Mouse (Mus musculus) midbrain, embryonic 14.5 days (tissue): Measurements from ENCODE around the gene Cd93. TPM values are rescaled to one million over a fixed set of nuclear protein-coding genes. Genes with fewer than 3 reads are reported as not detected.
A peak's percentile ranks its signal among the peaks of the same experiment; 100 is the strongest.

Experiments
- ATAC-seq: fragments of 200-750 bp; cut with Nextera tagmentation; 2 replicates; pipeline ENCODE4 v1.8.0; 2017; ENCODE audit warnings: moderate number of reproducible peaks, moderate library complexity; ENCODE audit not compliant: low FRiP score, low TSS enrichment
- DNase-seq: peaks from one replicate; pipeline ENCODE4 v3.0.0-alpha.2; 2015
- H3K27ac ChIP-seq: fragments of 300-500 bp; sonication (generic); replicated peaks from 2 replicates; pipeline ENCODE4 v1.5.1; 2014; ENCODE audit warnings: mild to moderate bottlenecking, low read depth, low read length, moderate library complexity
- H3K27me3 ChIP-seq: fragments of 300-500 bp; sonication (generic); 2 replicates; pipeline ENCODE4 v1.6.1; 2014; ENCODE audit warnings: low read length, control low read depth, mixed read lengths; ENCODE audit not compliant: control insufficient read depth, insufficient read depth
- H3K36me3 ChIP-seq: fragments of 300-500 bp; sonication (generic); 2 replicates; pipeline ENCODE4 v1.6.1; 2014; ENCODE audit warnings: low read length, control low read depth; ENCODE audit not compliant: control insufficient read depth, insufficient read depth
- H3K4me1 ChIP-seq: fragments of 300-500 bp; sonication (generic); 2 replicates; pipeline ENCODE4 v1.6.1; 2014; ENCODE audit warnings: mild to moderate bottlenecking, antibody characterized with exemption, low read length, control low read depth; ENCODE audit not compliant: control insufficient read depth, insufficient read depth
- H3K4me2 ChIP-seq: fragments of 300-500 bp; sonication (generic); 2 replicates; pipeline ENCODE4 v1.6.1; 2014; ENCODE audit warnings: mild to moderate bottlenecking, low read length, moderate library complexity
- H3K4me3 ChIP-seq: fragments of 300-500 bp; sonication (generic); replicated peaks from 2 replicates; pipeline ENCODE4 v1.5.1; 2014; ENCODE audit warnings: low read depth, low read length
- H3K9ac ChIP-seq: fragments of 300-500 bp; sonication (generic); replicated peaks from 2 replicates; pipeline ENCODE4 v1.6.1; 2014; ENCODE audit warnings: mild to moderate bottlenecking, low read length, moderate library complexity
- H3K9me3 ChIP-seq: fragments of 300-500 bp; sonication (generic); 2 replicates; pipeline ENCODE4 v1.6.1; 2016; ENCODE audit warnings: low read length, control low read depth, mixed read lengths; ENCODE audit not compliant: control insufficient read depth
- WGBS: fragments of 180-500 bp; shearing (Covaris S2); extraction: QIAGEN DNeasy Blood & Tissue Kit; methylation state at CpG from one replicate; pipeline ENCODE4 v1.1.7; 2014; 5-methylcytosine and 5-hydroxymethylcytosine counted together
- polyA plus RNA-seq: library from polyadenylated mRNA; unstranded; fragments of >200 nt; fragmentation: Nextera tagmentation; extraction: Ambion mirVana; gene quantifications from 2 replicates; pipeline ENCODE4 v1.2.1, GENCODE M21; 2014

The Cd93 gene
- polyA plus RNA-seq, 1 experiment from 2014 or later = 8.8 TPM

DNA sequence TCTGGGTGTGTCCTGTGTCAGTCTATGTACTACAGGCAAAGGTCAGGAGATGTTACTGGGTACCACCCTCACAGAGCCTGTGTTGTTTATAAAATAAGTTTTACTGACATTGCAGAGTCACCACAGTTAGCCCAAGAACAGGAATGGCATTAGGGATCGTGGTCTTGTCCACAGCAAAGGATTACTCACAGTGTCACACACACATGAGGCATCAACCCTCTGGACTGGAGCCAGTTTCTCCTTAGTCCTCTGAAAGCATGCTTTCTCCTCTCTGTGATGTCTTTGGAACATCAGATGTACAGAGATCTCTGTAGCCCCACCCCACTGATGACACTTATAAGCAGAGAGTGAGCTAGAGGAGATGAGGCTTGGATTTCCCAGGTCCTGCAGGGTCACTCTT is 41.1 kb downstream of the Cd93 start:
- 0 out of 2 replicates have a peak, but pooled peaks cover 8% of the 10 kb centered on the region for H3K4me1 ChIP-seq
- WGBS = 82% methylated on average over 1 of the region's 1 CpGs

DNA sequence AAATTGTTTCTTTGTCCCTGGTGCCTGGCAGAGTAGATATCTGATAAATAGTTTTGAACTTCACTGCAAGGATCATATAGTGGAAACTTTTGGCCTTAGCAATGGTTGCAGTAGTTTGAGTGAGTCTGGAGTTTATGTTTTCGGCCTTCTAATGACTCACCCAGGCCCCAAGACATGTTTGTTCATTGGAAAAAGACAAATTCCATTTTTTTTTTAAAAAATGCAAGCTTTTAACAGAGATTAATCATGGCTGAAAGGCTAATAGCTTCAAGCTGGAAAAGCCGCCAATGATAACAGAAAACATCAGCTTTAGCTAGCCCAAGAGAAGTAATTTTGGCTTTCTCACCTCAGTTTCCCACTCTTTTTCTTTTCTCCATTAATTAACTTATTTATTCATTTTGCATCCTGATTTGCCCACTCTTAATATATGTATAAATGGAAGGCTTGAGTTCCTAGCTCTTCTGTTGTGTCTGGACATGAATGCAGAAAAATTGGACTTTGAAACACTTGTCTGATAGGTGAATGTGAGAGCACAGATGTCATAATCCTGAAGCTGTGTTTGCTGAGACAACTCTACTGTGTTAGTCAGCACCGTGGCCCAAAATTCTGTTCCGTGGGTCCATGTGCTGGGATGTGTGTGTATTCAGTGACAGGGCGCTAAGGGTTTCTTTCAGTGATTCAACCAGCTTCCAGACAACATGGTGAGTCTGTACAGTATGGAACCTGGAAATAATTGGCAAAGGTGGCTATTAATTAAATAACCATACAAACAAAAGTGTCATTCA is 44.3 kb downstream of the Cd93 start:
- Histone ChIP-seq H3K9ac (no peak overlapping the region), H3K36me3 (no peaks in the 10 kb centered on the region), H3K4me1 (no peaks in the 10 kb centered on the region), H3K27me3 (peaks cover 10% of the 10 kb centered on the region; the same call in 1 of the 2 replicates), H3K9me3 (no peaks in the 10 kb centered on the region), H3K27ac (no peak overlapping the region), H3K4me3 (no peak overlapping the region), H3K4me2 (no peak overlapping the region)
- ATAC-seq = no peak
- no peak for DNase-seq
- WGBS = 93% methylated on average over 5 of the region's 5 CpGs

More for the DNA sequence above, 41.1 kb downstream of the Cd93 start:
- peaks cover 18% of the 10 kb centered on the region for H3K27me3 ChIP-seq
- H3K27ac ChIP-seq = no peak overlapping the region
- H3K4me3 ChIP-seq = no peak overlapping the region
- no peaks in the 10 kb centered on the region for H3K9me3 ChIP-seq
- H3K4me2 ChIP-seq = no peak overlapping the region
- DNase-seq (no peak), ATAC-seq (no peak)
- H3K36me3 ChIP-seq = no peaks in the 10 kb centered on the region
- no peak overlapping the region for H3K9ac ChIP-seq

DNA sequence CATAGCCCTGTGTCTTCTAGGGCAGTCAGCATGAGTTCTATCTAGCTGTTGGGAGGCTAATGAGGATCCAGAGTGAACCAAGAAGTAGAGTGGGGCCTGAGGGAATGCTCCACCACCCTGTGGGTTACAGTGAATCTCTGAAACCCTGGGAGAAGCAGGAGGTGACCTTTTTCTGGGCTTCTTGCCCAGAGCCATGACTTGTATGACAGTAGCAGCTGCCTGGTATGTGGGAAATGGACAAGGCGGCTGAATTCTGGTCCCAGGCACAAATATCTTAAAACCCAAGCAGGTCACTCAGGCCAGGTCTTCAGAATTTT is 45.6 kb downstream of the Cd93 start:
- H3K4me1 ChIP-seq = no peaks in the 10 kb centered on the region
- 95% methylated on average over 1 of the region's 1 CpGs for WGBS
- ATAC-seq (no peak), DNase-seq (no peak)
- peaks cover 13% of the 10 kb centered on the region; the same call in 1 of the 2 replicates for H3K27me3 ChIP-seq
- H3K4me2 ChIP-seq = no peak overlapping the region
- H3K9ac ChIP-seq = no peak overlapping the region
- H3K36me3 ChIP-seq = no peaks in the 10 kb centered on the region
- no peak overlapping the region for H3K4me3 ChIP-seq
- no peak overlapping the region for H3K27ac ChIP-seq
- H3K9me3 ChIP-seq = no peaks in the 10 kb centered on the region

DNA sequence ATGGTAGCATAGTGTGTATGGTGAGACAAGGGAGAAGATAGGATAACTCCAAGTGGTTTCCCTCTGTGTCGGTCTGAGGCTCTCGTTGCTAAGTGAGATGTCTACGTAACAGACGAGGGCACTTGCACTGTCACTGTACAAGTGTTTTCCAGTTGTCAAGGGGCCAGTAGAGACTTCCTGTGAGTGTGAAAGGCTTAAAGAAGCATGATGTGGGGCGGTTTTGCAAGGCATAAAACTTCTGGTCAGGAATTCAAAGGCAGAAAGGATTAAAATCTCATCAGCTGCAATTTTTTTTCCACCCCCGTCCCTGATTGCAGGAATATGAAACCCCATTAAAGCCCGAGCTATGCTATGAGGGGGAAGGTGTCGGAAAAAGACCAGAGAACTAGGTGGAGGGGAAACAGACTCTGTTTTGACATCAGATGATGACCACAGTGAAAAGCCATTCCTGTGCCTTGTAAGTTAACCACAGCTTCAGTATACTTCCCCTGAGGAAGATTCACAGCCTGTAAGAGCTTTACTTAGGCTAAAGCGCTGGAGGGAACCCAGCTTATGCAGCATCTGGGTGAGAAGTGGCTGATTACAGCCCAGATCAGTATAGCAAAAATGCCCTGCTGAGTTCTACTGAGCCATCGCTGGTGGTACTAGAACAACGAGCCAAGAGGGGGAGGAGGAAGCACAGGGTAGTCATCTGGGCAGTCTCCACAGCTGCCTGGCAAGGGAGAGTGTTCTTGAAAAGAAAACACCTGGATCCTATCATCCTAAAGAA is 46.2 kb downstream of the Cd93 start:
- H3K27me3 ChIP-seq = peaks cover 13% of the 10 kb centered on the region; the same call in 1 of the 2 replicates
- H3K4me2 ChIP-seq = no peak overlapping the region
- no peaks in the 10 kb centered on the region for H3K4me1 ChIP-seq
- no peak overlapping the region for H3K27ac ChIP-seq
- no peak overlapping the region for H3K4me3 ChIP-seq
- no peaks in the 10 kb centered on the region for H3K36me3 ChIP-seq
- no peaks in the 10 kb centered on the region for H3K9me3 ChIP-seq
- 74% methylated on average over 11 of the region's 11 CpGs for WGBS
- H3K9ac ChIP-seq = no peak overlapping the region
- no peak for ATAC-seq
- no peak for DNase-seq

DNA sequence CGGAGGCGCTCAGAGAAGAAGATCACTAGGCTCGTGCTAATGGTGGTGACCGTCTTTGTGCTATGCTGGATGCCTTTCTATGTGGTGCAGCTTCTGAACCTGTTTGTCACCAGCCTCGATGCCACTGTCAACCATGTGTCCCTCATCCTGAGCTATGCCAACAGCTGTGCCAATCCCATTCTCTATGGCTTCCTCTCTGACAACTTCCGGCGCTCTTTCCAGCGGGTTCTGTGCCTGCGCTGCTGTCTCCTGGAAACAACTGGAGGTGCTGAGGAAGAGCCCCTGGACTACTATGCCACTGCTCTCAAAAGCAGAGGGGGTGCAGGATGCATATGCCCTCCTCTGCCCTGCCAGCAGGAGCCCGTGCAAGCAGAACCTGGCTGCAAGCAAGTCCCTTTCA is 47.2 kb downstream of the Cd93 start:
- Histone ChIP-seq H3K4me2 (peak overlapping the region; percentile 91), H3K9me3 (no peaks in the 10 kb centered on the region), H3K4me1 (no peaks in the 10 kb centered on the region), H3K27me3 (peaks cover 13% of the 10 kb centered on the region; the same call in 1 of the 2 replicates), H3K27ac (no peak overlapping the region), H3K9ac (no peak overlapping the region), H3K4me3 (peak overlapping the region; percentile 52), H3K36me3 (no peaks in the 10 kb centered on the region)
- DNase-seq = no peak
- ATAC-seq = no peak
- 75% methylated on average over 10 of the region's 10 CpGs for WGBS

DNA sequence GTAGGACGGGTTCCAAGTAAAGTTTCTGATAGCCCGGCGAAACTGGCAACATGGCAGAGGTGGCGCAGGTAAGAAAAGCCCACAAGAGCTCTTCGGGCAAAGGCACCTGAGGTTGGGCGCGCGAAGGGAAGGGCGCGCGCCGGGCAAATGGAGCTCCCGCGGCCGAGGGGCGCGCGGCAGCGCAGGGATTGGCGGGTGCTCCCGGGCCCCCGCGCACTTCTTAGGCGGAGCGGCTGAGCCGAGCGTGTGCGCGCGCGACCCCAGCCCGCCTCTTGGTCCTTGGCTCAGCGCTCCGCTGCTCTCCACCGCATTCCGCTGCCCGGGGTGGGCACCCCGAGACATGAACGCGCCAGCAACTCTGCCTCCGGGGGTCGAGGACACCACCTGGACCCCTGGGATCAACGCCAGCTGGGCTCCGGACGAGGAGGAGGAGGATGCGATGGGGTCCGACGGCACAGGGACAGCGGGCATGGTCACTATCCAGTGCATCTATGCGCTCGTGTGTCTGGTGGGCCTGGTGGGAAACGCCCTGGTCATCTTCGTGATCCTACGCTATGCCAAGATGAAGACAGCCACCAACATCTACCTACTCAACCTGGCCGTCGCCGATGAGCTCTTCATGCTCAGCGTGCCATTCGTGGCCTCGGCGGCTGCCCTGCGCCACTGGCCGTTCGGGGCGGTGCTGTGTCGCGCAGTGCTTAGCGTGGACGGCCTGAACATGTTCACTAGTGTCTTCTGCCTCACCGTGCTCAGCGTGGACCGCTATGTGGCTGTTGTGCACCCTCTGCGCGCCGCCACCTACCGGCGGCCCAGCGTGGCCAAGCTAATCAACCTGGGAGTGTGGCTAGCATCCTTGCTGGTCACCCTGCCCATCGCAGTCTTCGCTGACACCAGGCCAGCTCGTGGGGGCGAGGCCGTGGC is 48.0 kb downstream of the Cd93 start, which contains the start of gene Sstr4:
TSS of gene Sstr4 (plus strand) at position 214 of the 921 bp plus-strand sequence.
- H3K9ac ChIP-seq = peak within 1 kb of the TSS; percentile 59
- H3K27ac ChIP-seq = no peak within 1 kb of the TSS
- H3K4me2 ChIP-seq = peak within 1 kb of the TSS; percentile 91
- 4% methylated on average over 81 of the region's 83 CpGs for WGBS
- no peaks in the 10 kb centered on the region for H3K4me1 ChIP-seq
- H3K36me3 ChIP-seq = no peaks in the 10 kb centered on the region
- peak within 1 kb of the TSS; percentile 52 for H3K4me3 ChIP-seq
- no peaks in the 10 kb centered on the region for H3K9me3 ChIP-seq
- ATAC-seq (peak; percentile 74), DNase-seq (peak; percentile 80)
- H3K27me3 ChIP-seq = peaks cover 13% of the 10 kb centered on the region; the same call in 1 of the 2 replicates

DNA sequence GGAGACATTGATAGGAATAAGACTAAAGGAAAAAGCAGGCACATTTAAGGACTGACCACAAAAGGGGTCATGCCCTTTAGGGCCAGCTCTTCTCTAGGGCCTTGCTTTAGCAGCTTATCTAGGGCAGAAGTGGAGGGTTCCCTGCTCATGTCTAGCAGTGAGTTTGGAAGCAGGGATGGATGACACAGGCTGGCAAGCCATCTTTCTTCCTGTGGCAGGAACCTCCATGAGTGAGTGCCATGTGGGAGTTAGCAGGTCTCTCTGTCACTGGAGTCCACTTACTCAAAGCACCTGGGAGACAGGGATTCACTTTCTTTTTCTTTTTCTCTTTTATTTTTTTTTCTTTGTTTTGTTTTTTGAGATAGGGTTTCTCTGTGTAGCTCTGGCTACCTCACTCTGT is 49.5 kb downstream of the Cd93 start:
- H3K27ac ChIP-seq = no peak overlapping the region
- ATAC-seq = no peak
- H3K9ac ChIP-seq = no peak overlapping the region
- no peaks in the 10 kb centered on the region for H3K36me3 ChIP-seq
- H3K27me3 ChIP-seq = peaks cover 13% of the 10 kb centered on the region; the same call in 1 of the 2 replicates
- no peak for DNase-seq
- H3K9me3 ChIP-seq = no peaks in the 10 kb centered on the region
- no peak overlapping the region for H3K4me3 ChIP-seq
- H3K4me1 ChIP-seq = no peaks in the 10 kb centered on the region
- no peak overlapping the region for H3K4me2 ChIP-seq

DNA sequence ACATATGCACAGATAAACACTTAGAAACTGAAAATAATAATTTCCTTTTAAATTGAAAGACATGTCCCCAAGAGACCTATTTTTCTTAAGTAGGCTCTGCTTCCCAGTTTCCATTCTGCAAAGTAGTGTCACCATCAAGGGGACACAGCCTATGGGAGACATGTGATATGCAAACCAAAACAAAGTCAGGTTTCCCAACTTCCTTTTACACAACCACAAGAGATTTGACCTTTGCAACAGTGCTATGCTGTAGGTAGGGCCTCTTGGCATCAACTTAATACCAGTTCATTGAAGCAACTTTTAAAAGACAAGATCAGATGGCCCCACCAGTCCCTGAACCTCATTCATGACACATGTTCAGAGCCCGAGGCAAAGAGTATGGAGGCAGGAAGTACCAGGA is 50.2 kb downstream of the Cd93 start:
- no peaks in the 10 kb centered on the region for H3K9me3 ChIP-seq
- peaks cover 13% of the 10 kb centered on the region; the same call in 1 of the 2 replicates for H3K27me3 ChIP-seq
- ATAC-seq = no peak
- H3K27ac ChIP-seq = no peak overlapping the region
- no peak overlapping the region for H3K4me3 ChIP-seq
- WGBS = 84% methylated on average over 1 of the region's 1 CpGs
- H3K4me1 ChIP-seq = no peaks in the 10 kb centered on the region
- no peak overlapping the region for H3K9ac ChIP-seq
- DNase-seq = no peak
- no peaks in the 10 kb centered on the region for H3K36me3 ChIP-seq
- no peak overlapping the region for H3K4me2 ChIP-seq
